Mouse (Mus musculus): ENCODE data around the gene Atp6v0b. TPM values are rescaled to one million over a fixed set of nuclear protein-coding genes. Genes with fewer than 3 reads are reported as not detected.

Atp6v0b gene
- polyA plus RNA-seq, 1 experiment = 296 TPM

- no peaks in the 10 kb centered on the region for H3K27me3 ChIP-seq (ENCODE audit: control insufficient read depth, insufficient read depth, insufficient read length)
- TF ChIP-seq CEBPB (IDR thresholded peaks at IDR 0.05; ENCODE audit: low read depth) (no peak), MYOD1 (IDR thresholded peaks at IDR 0.05; ENCODE audit: control insufficient read depth, insufficient read length, low read depth) (no peak), USF1 (IDR thresholded peaks at IDR 0.05; ENCODE audit: low read depth) (no peak)
- peaks cover 59% of the 10 kb centered on the region for H3K36me3 ChIP-seq (ENCODE audit: control insufficient read depth, insufficient read depth)
- H3ac ChIP-seq (ENCODE audit: control insufficient read depth, insufficient read length, low read depth) = no peak overlapping the region
- H3K79me3 ChIP-seq (ENCODE audit: low read depth) = peaks cover 4% of the 10 kb centered on the region
- peaks cover 15% of the 10 kb centered on the region for H3K79me2 ChIP-seq (ENCODE audit: control insufficient read depth, insufficient read depth)
- H3K4me3 ChIP-seq (ENCODE audit: insufficient read depth, poor library complexity, severe bottlenecking) = no peak overlapping the region
Measured at GRCm38 (mm10) chr4:117895339-117895738, 8.2 kb upstream of the Atp6v0b start.

GRCm38 (mm10) chr4:117894601-117895000 is 7.5 kb upstream of the Atp6v0b start:
- Histone ChIP-seq H3K79me3 (ENCODE audit: low read depth) (peaks cover 4% of the 10 kb centered on the region), H3K36me3 (ENCODE audit: control insufficient read depth, insufficient read depth) (peaks cover 52% of the 10 kb centered on the region), H3K27me3 (ENCODE audit: control insufficient read depth, insufficient read depth, insufficient read length) (no peaks in the 10 kb centered on the region), H3K4me3 (ENCODE audit: insufficient read depth, poor library complexity, severe bottlenecking) (no peak overlapping the region), H3K79me2 (ENCODE audit: control insufficient read depth, insufficient read depth) (peaks cover 16% of the 10 kb centered on the region), H3ac (ENCODE audit: control insufficient read depth, insufficient read length, low read depth) (no peak overlapping the region)
- TF ChIP-seq CEBPB (IDR thresholded peaks at IDR 0.05; ENCODE audit: low read depth) = no peak
- no peak for TF ChIP-seq CTCF (IDR thresholded peaks at IDR 0.05; ENCODE audit: control insufficient read depth, insufficient read depth, insufficient read length)
- no peak for TF ChIP-seq MYOD1 (IDR thresholded peaks at IDR 0.05; ENCODE audit: control insufficient read depth, insufficient read length, low read depth)

- H3K79me2 ChIP-seq (ENCODE audit: control insufficient read depth, insufficient read depth) = peaks cover 16% of the 10 kb centered on the region
- H3K36me3 ChIP-seq (ENCODE audit: control insufficient read depth, insufficient read depth) = peaks cover 39% of the 10 kb centered on the region
- peaks cover 4% of the 10 kb centered on the region for H3K79me3 ChIP-seq (ENCODE audit: low read depth)
- H3K27me3 ChIP-seq (ENCODE audit: control insufficient read depth, insufficient read depth, insufficient read length) = no peaks in the 10 kb centered on the region
- H3K4me3 ChIP-seq (ENCODE audit: insufficient read depth, poor library complexity, severe bottlenecking) = no peak overlapping the region
- TF ChIP-seq MYOD1 (IDR thresholded peaks at IDR 0.05; ENCODE audit: control insufficient read depth, insufficient read length, low read depth) (no peak), MAX (IDR thresholded peaks at IDR 0.05) (no peak), CEBPB (IDR thresholded peaks at IDR 0.05; ENCODE audit: low read depth) (no peak), FOSL1 (IDR thresholded peaks at IDR 0.05; ENCODE audit: insufficient read depth, low read length, poor library complexity, severe bottlenecking) (no peak), CTCF (IDR thresholded peaks at IDR 0.05; ENCODE audit: control insufficient read depth, insufficient read depth, insufficient read length) (no peak), USF1 (IDR thresholded peaks at IDR 0.05; ENCODE audit: low read depth) (no peak), MYOG (IDR thresholded peaks at IDR 0.05; ENCODE audit: control insufficient read depth, extremely low read depth, insufficient read length) (no peak)
- H3ac ChIP-seq (ENCODE audit: control insufficient read depth, insufficient read length, low read depth) = no peak overlapping the region
Measured at GRCm38 (mm10) chr4:117893376-117893775, 6.2 kb upstream of the Atp6v0b start.

DNA sequence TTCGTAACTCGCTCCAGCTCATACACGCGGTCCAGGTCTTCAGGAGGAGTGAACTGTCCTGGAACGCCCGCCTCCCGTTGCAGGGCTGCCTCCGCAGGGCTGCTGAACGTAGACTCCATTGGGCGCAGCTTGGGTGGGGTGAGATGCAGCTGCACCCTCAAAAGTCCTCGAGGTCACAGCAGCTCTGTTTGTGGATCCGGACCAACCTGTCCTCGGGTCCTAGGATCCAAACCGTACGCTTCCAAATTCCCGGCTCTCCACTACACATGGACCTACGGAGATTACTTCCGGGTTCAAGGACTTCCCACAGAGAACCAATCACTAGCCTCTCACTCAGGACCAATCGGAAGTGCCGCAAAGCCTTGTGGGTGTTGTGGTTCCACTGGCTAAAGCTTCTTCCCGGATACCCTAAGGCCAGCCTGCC is 4.6 kb upstream of the Atp6v0b start, which contains the start of gene Dph2:
Gene Dph2 (minus strand): TSS at position 295 of the 424 bp plus-strand sequence.
- peak within 1 kb of the TSS; percentile 98 for H3ac ChIP-seq (ENCODE audit: control insufficient read depth, insufficient read length, low read depth)
- no peaks in the 10 kb centered on the region for H3K27me3 ChIP-seq (ENCODE audit: control insufficient read depth, insufficient read depth, insufficient read length)
- H3K79me3 ChIP-seq (ENCODE audit: low read depth) = peaks cover 5% of the 10 kb centered on the region
- H3K4me3 ChIP-seq (ENCODE audit: insufficient read depth, poor library complexity, severe bottlenecking) = peak within 1 kb of the TSS; percentile 89
- TF ChIP-seq MAX (IDR thresholded peaks at IDR 0.05) (peak; percentile 56), CEBPB (IDR thresholded peaks at IDR 0.05; ENCODE audit: low read depth) (no peak)
- H3K36me3 ChIP-seq (ENCODE audit: control insufficient read depth, insufficient read depth) = peaks cover 26% of the 10 kb centered on the region
- peaks cover 18% of the 10 kb centered on the region for H3K79me2 ChIP-seq (ENCODE audit: control insufficient read depth, insufficient read depth)

- peaks cover 28% of the 10 kb centered on the region for H3K79me2 ChIP-seq (ENCODE audit: control insufficient read depth, insufficient read depth)
- H3K79me3 ChIP-seq (ENCODE audit: low read depth) = peaks cover 12% of the 10 kb centered on the region
- H3K27me3 ChIP-seq (ENCODE audit: control insufficient read depth, insufficient read depth, insufficient read length) = no peaks in the 10 kb centered on the region
- H3ac ChIP-seq (ENCODE audit: control insufficient read depth, insufficient read length, low read depth) = peak overlapping the region; percentile 49
- TF ChIP-seq MAX (IDR thresholded peaks at IDR 0.05) (no peak), MYOG (IDR thresholded peaks at IDR 0.05; ENCODE audit: control insufficient read depth, extremely low read depth, insufficient read length) (no peak), CEBPB (IDR thresholded peaks at IDR 0.05; ENCODE audit: low read depth) (no peak), MYOD1 (IDR thresholded peaks at IDR 0.05; ENCODE audit: control insufficient read depth, insufficient read length, low read depth) (no peak), USF1 (IDR thresholded peaks at IDR 0.05; ENCODE audit: low read depth) (no peak), CTCF (IDR thresholded peaks at IDR 0.05; ENCODE audit: control insufficient read depth, insufficient read depth, insufficient read length) (no peak), FOSL1 (IDR thresholded peaks at IDR 0.05; ENCODE audit: insufficient read depth, low read length, poor library complexity, severe bottlenecking) (no peak)
- H3K4me3 ChIP-seq (ENCODE audit: insufficient read depth, poor library complexity, severe bottlenecking) = peak overlapping the region; percentile 11
- peaks cover 23% of the 10 kb centered on the region for H3K36me3 ChIP-seq (ENCODE audit: control insufficient read depth, insufficient read depth)
Measured at GRCm38 (mm10) chr4:117890750-117891149, 3.6 kb upstream of the Atp6v0b start.

DNA sequence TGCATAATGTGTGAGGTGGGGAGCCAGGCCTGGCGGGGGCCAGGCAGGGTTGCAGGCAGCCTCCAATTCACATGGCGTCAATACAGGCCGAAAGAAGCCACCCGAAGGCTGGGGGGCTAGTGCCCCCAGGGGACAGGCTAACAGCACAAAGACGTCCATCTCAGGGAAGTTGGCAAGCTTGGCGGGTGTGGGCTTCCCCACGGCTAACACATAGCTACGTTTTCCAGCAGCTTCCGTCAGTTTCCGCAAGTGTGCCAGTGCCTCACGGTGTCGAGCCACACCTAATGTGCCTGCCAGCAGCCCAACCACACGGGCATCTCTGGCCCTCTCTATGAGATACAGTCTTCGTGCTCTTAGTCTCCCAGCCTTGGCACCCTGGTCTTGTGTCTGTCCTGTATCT is 2.9 kb upstream of the Atp6v0b start:
- no peak overlapping the region for H3K4me3 ChIP-seq (ENCODE audit: insufficient read depth, poor library complexity, severe bottlenecking)
- peaks cover 15% of the 10 kb centered on the region for H3K79me3 ChIP-seq (ENCODE audit: low read depth)
- H3K79me2 ChIP-seq (ENCODE audit: control insufficient read depth, insufficient read depth) = peaks cover 35% of the 10 kb centered on the region
- no peak overlapping the region for H3ac ChIP-seq (ENCODE audit: control insufficient read depth, insufficient read length, low read depth)
- peaks cover 17% of the 10 kb centered on the region for H3K36me3 ChIP-seq (ENCODE audit: control insufficient read depth, insufficient read depth)
- TF ChIP-seq USF1 (IDR thresholded peaks at IDR 0.05; ENCODE audit: low read depth) (no peak), MYOG (IDR thresholded peaks at IDR 0.05; ENCODE audit: control insufficient read depth, extremely low read depth, insufficient read length) (no peak), CEBPB (IDR thresholded peaks at IDR 0.05; ENCODE audit: low read depth) (no peak), FOSL1 (IDR thresholded peaks at IDR 0.05; ENCODE audit: insufficient read depth, low read length, poor library complexity, severe bottlenecking) (no peak), MYOD1 (IDR thresholded peaks at IDR 0.05; ENCODE audit: control insufficient read depth, insufficient read length, low read depth) (no peak), CTCF (IDR thresholded peaks at IDR 0.05; ENCODE audit: control insufficient read depth, insufficient read depth, insufficient read length) (no peak)
- no peaks in the 10 kb centered on the region for H3K27me3 ChIP-seq (ENCODE audit: control insufficient read depth, insufficient read depth, insufficient read length)
